Mouse (Mus musculus): ENCODE results near the gene Dap3. TPM values are rescaled to one million over a fixed set of nuclear protein-coding genes. Genes with fewer than 3 reads are reported as not detected.

Dap3 gene
- polyA plus RNA-seq, 1 experiment from 2014 or later: 148 TPM

- ATAC-seq (ENCODE audit: low FRiP score): peak; percentile 93
Measured at GRCm38 (mm10) chr3:88949786-88950575, 1.0 kb downstream of the Dap3 start.

GRCm38 (mm10) chr3:88944109-88944508, 6.9 kb downstream of the Dap3 start:
- H3K9ac ChIP-seq (ENCODE audit: low read length): no peak overlapping the region
- H3K9me3 ChIP-seq (ENCODE audit: control insufficient read depth, low read length): no peaks in the 10 kb centered on the region
- H3K4me1 ChIP-seq (ENCODE audit: control insufficient read depth, insufficient read depth, low read length): peaks cover 11% of the 10 kb centered on the region
- no peak for DNase-seq (ENCODE audit: low spot score, missing footprints)
- H3K27ac ChIP-seq (ENCODE audit: low read depth, low read length): no peak overlapping the region
- H3K4me3 ChIP-seq (ENCODE audit: low read depth, low read length): no peak overlapping the region
- H3K27me3 ChIP-seq (ENCODE audit: control insufficient read depth, insufficient read depth, low read length): no peaks in the 10 kb centered on the region
- no peak overlapping the region for H3K4me2 ChIP-seq
- WGBS: 95% methylated on average over 4 of the region's 4 CpGs
- no peak for ATAC-seq (ENCODE audit: low FRiP score)
- H3K36me3 ChIP-seq (ENCODE audit: control insufficient read depth, insufficient read depth, low read length): 0 out of 2 replicates have a peak, but pooled peaks cover 2% of the 10 kb centered on the region

More at GRCm38 (mm10) chr3:88949786-88950575, 1.0 kb downstream of the Dap3 start:
- under 1% methylated on average over 77 of the region's 92 CpGs for WGBS
- Histone ChIP-seq H3K9ac (ENCODE audit: low read length) (peak overlapping the region; percentile 96), H3K4me1 (ENCODE audit: control insufficient read depth, insufficient read depth, low read length) (peaks cover 22% of the 10 kb centered on the region), H3K4me3 (ENCODE audit: low read depth, low read length) (peak overlapping the region; percentile 77), H3K27ac (ENCODE audit: low read depth, low read length) (peak overlapping the region; percentile 100), H3K4me2 (peak overlapping the region; percentile 51), H3K9me3 (ENCODE audit: control insufficient read depth, low read length) (no peaks in the 10 kb centered on the region), H3K36me3 (ENCODE audit: control insufficient read depth, insufficient read depth, low read length) (no peaks in the 10 kb centered on the region), H3K27me3 (ENCODE audit: control insufficient read depth, insufficient read depth, low read length) (no peaks in the 10 kb centered on the region)
- DNase-seq (ENCODE audit: low spot score, missing footprints): peak; percentile 98

- no peaks in the 10 kb centered on the region for H3K27me3 ChIP-seq (ENCODE audit: control insufficient read depth, insufficient read depth, low read length)
- H3K9me3 ChIP-seq (ENCODE audit: control insufficient read depth, low read length): no peaks in the 10 kb centered on the region
- no peak for DNase-seq (ENCODE audit: low spot score, missing footprints)
- H3K4me1 ChIP-seq (ENCODE audit: control insufficient read depth, insufficient read depth, low read length): no peaks in the 10 kb centered on the region
- WGBS: 93% methylated on average over 10 of the region's 10 CpGs
- no peak overlapping the region for H3K27ac ChIP-seq (ENCODE audit: low read depth, low read length)
- ATAC-seq (ENCODE audit: low FRiP score): no peak
- H3K36me3 ChIP-seq (ENCODE audit: control insufficient read depth, insufficient read depth, low read length): 0 out of 2 replicates have a peak, but pooled peaks cover 2% of the 10 kb centered on the region
- H3K4me3 ChIP-seq (ENCODE audit: low read depth, low read length): no peak overlapping the region
- H3K4me2 ChIP-seq: no peak overlapping the region
- no peak overlapping the region for H3K9ac ChIP-seq (ENCODE audit: low read length)
Measured at GRCm38 (mm10) chr3:88942316-88942880, 8.6 kb downstream of the Dap3 start.

GRCm38 (mm10) chr3:88939749-88940148, 11.2 kb downstream of the Dap3 start:
- H3K9ac ChIP-seq (ENCODE audit: low read length): no peak overlapping the region
- H3K27me3 ChIP-seq (ENCODE audit: control insufficient read depth, insufficient read depth, low read length): no peaks in the 10 kb centered on the region
- H3K27ac ChIP-seq (ENCODE audit: low read depth, low read length): no peak overlapping the region
- whole genome bisulfite sequencing: 81% methylated on average over 3 of the region's 3 CpGs
- no peak overlapping the region for H3K4me3 ChIP-seq (ENCODE audit: low read depth, low read length)
- DNase-seq (ENCODE audit: low spot score, missing footprints) (peak; percentile 93), ATAC-seq (ENCODE audit: low FRiP score) (no peak)
- H3K36me3 ChIP-seq (ENCODE audit: control insufficient read depth, insufficient read depth, low read length): 0 out of 2 replicates have a peak, but pooled peaks cover 2% of the 10 kb centered on the region
- no peaks in the 10 kb centered on the region for H3K9me3 ChIP-seq (ENCODE audit: control insufficient read depth, low read length)
- no peak overlapping the region for H3K4me2 ChIP-seq
- H3K4me1 ChIP-seq (ENCODE audit: control insufficient read depth, insufficient read depth, low read length): no peaks in the 10 kb centered on the region

GRCm38 (mm10) chr3:88939071-88939470, 11.9 kb downstream of the Dap3 start:
- Histone ChIP-seq H3K27ac (ENCODE audit: low read depth, low read length) (no peak overlapping the region), H3K4me2 (no peak overlapping the region), H3K4me1 (ENCODE audit: control insufficient read depth, insufficient read depth, low read length) (no peaks in the 10 kb centered on the region), H3K36me3 (ENCODE audit: control insufficient read depth, insufficient read depth, low read length) (0 out of 2 replicates have a peak, but pooled peaks cover 2% of the 10 kb centered on the region), H3K9me3 (ENCODE audit: control insufficient read depth, low read length) (no peaks in the 10 kb centered on the region), H3K9ac (ENCODE audit: low read length) (no peak overlapping the region), H3K27me3 (ENCODE audit: control insufficient read depth, insufficient read depth, low read length) (no peaks in the 10 kb centered on the region), H3K4me3 (ENCODE audit: low read depth, low read length) (no peak overlapping the region)
- DNase-seq (ENCODE audit: low spot score, missing footprints) (no peak), ATAC-seq (ENCODE audit: low FRiP score) (no peak)
- WGBS: 91% methylated on average over 10 of the region's 10 CpGs

GRCm38 (mm10) chr3:88929501-88929900, 21.5 kb downstream of the Dap3 start:
- 95% methylated on average over 3 of the region's 3 CpGs for WGBS
- H3K27ac ChIP-seq (ENCODE audit: low read depth, low read length): no peak overlapping the region
- no peak overlapping the region for H3K9ac ChIP-seq (ENCODE audit: low read length)
- H3K4me3 ChIP-seq (ENCODE audit: low read depth, low read length): no peak overlapping the region
- DNase-seq (ENCODE audit: low spot score, missing footprints) (no peak), ATAC-seq (ENCODE audit: low FRiP score) (no peak)
- H3K4me1 ChIP-seq (ENCODE audit: control insufficient read depth, insufficient read depth, low read length): no peaks in the 10 kb centered on the region
- peaks cover 26% of the 10 kb centered on the region for H3K36me3 ChIP-seq (ENCODE audit: control insufficient read depth, insufficient read depth, low read length)
- no peaks in the 10 kb centered on the region for H3K27me3 ChIP-seq (ENCODE audit: control insufficient read depth, insufficient read depth, low read length)
- H3K4me2 ChIP-seq: no peak overlapping the region
- H3K9me3 ChIP-seq (ENCODE audit: control insufficient read depth, low read length): no peaks in the 10 kb centered on the region

GRCm38 (mm10) chr3:88925651-88926050, 25.3 kb downstream of the Dap3 start:
- Histone ChIP-seq H3K36me3 (ENCODE audit: control insufficient read depth, insufficient read depth, low read length) (peaks cover 39% of the 10 kb centered on the region), H3K4me2 (no peak overlapping the region), H3K4me3 (ENCODE audit: low read depth, low read length) (no peak overlapping the region), H3K27me3 (ENCODE audit: control insufficient read depth, insufficient read depth, low read length) (no peaks in the 10 kb centered on the region), H3K9me3 (ENCODE audit: control insufficient read depth, low read length) (no peaks in the 10 kb centered on the region), H3K9ac (ENCODE audit: low read length) (no peak overlapping the region), H3K4me1 (ENCODE audit: control insufficient read depth, insufficient read depth, low read length) (no peaks in the 10 kb centered on the region), H3K27ac (ENCODE audit: low read depth, low read length) (no peak overlapping the region)
- DNase-seq (ENCODE audit: low spot score, missing footprints): no peak
- no peak for ATAC-seq (ENCODE audit: low FRiP score)
- WGBS: 93% methylated on average over 2 of the region's 2 CpGs

GRCm38 (mm10) chr3:88923989-88924591, 26.9 kb downstream of the Dap3 start:
- Histone ChIP-seq H3K4me2 (no peak overlapping the region), H3K4me3 (ENCODE audit: low read depth, low read length) (no peak overlapping the region), H3K27ac (ENCODE audit: low read depth, low read length) (no peak overlapping the region), H3K36me3 (ENCODE audit: control insufficient read depth, insufficient read depth, low read length) (peaks cover 39% of the 10 kb centered on the region), H3K9me3 (ENCODE audit: control insufficient read depth, low read length) (no peaks in the 10 kb centered on the region), H3K4me1 (ENCODE audit: control insufficient read depth, insufficient read depth, low read length) (no peaks in the 10 kb centered on the region), H3K27me3 (ENCODE audit: control insufficient read depth, insufficient read depth, low read length) (no peaks in the 10 kb centered on the region), H3K9ac (ENCODE audit: low read length) (no peak overlapping the region)
- DNase-seq (ENCODE audit: low spot score, missing footprints): peak; percentile 49
- no peak for ATAC-seq (ENCODE audit: low FRiP score)
- WGBS: 93% methylated on average over 8 of the region's 8 CpGs

- Histone ChIP-seq H3K9me3 (ENCODE audit: control insufficient read depth, low read length) (no peaks in the 10 kb centered on the region), H3K4me2 (no peak overlapping the region), H3K9ac (ENCODE audit: low read length) (no peak overlapping the region), H3K4me1 (ENCODE audit: control insufficient read depth, insufficient read depth, low read length) (no peaks in the 10 kb centered on the region), H3K27me3 (ENCODE audit: control insufficient read depth, insufficient read depth, low read length) (no peaks in the 10 kb centered on the region), H3K36me3 (ENCODE audit: control insufficient read depth, insufficient read depth, low read length) (peaks cover 23% of the 10 kb centered on the region), H3K4me3 (ENCODE audit: low read depth, low read length) (no peak overlapping the region), H3K27ac (ENCODE audit: low read depth, low read length) (no peak overlapping the region)
- ATAC-seq (ENCODE audit: low FRiP score): no peak
- no peak for DNase-seq (ENCODE audit: low spot score, missing footprints)
- 95% methylated on average over 9 of the region's 9 CpGs for WGBS
Measured at GRCm38 (mm10) chr3:88921411-88921810, 29.6 kb downstream of the Dap3 start.
